Mouse (Mus musculus): ENCODE measurements around the gene 9230113P08Rik.
"Not testable (repeated sequence)": the region's sequence is repeated elsewhere in the genome, so short reads cannot be mapped to it uniquely, and the experiment has no call there.

The 9230113P08Rik gene

DNA sequence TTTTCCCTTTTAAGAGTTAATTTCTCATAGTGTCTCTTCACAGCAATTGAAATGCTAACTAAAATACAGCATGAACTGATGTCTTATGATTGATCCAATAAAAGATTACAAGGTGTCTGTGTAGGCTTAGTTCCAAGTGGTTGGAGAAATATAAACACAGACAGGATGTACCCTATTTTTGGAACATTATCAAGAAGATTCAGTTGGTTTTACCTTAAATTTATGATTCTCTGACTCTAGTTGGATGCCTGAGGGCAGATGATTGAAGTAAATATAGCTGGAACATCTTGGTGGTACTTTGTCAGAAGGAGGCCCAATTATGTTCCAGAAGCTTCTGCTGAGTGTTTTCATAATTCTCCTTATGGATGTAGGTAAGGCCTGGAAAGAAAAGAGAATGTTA is at the start of gene 9230113P08Rik:
9230113P08Rik (plus strand) TSS at position 301 of the 400 bp plus-strand sequence.
- in situ Hi-C loops (cut with MboI, MseI): not testable (repeated sequence)

DNA sequence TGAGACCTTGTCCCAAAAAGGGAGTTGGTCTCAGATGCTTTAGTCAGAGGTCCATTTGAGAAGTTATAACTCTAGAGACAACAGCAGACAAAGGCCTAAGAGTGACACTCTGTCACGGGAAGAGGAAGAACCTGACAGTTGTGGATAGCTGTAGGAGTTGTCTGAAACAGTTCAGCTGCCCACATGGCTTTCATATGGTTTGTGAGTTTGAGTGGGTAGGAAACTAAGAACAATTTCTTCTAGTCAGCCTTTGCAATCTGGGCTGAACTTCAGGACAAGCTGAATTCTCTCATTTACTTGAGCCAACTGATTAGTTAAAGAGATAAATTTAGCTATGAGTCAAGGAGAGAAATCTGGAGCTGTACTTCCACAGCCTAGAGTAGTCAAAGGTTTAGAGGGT is 15.1 kb upstream of the 9230113P08Rik start:
- in situ Hi-C loops (cut with MboI, MseI): not testable (repeated sequence)

DNA sequence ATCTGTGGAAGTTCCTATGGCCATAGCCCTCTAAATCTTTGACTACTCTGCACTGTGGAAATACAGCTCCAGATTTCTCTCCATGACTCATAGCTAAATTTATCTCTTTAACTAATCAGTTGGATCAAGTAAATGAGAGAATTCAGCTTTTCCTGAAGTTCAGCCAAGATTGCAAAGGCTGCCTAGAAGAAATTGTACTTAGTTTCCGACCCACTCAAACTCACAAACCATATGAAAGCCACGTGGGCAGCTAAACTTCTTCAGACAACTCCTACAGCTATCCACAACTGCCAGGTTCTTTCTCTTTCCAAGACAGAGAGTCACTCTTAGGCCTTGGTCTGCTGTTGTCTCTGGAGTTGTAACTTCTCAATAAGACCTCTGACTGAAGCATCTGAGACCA is 3.7 kb upstream of the 9230113P08Rik start:
- in situ Hi-C loops (cut with MboI, MseI): no loop called here

DNA sequence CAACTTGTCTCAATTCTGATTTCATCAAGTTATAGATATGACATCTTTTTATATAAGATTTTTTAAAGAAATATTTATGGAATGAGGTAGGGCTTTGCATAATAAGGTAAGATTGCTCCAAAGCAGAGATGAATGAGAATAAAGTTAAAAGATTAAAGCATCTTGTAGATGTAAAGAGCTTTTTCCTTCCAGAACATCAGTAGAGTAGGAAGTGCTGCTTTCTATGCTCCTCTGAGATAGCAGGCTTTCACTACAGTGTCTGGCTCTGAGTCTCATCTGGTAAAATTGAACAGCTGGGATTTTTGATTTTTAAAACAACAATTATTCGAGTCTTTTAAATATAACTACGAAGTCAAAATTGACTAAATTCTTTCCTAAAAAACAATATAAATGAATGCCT is 22.6 kb downstream of the 9230113P08Rik start:
- in situ Hi-C loops (cut with MboI, MseI): no loop called here

Measured in T-helper 1 cell (primary cell).